Mouse (Mus musculus): ENCODE data around the gene Syce2. TPM values are rescaled to one million over a fixed set of nuclear protein-coding genes. Genes with fewer than 3 reads are reported as not detected.

Syce2 gene
- polyA plus RNA-seq, 1 experiment from 2014 or later, result 71.5 TPM

- peak overlapping the region; percentile 30 for H3K4me2 ChIP-seq (ENCODE audit: low read length)
- peak overlapping the region; percentile 40; the same call in 1 of the 2 replicates for H3K9ac ChIP-seq (ENCODE audit: low read length)
- peaks cover 51% of the 10 kb centered on the region for H3K36me3 ChIP-seq (ENCODE audit: control insufficient read depth, insufficient read depth, low read length)
- peaks cover 22% of the 10 kb centered on the region for H3K4me1 ChIP-seq (ENCODE audit: control insufficient read depth, insufficient read depth, low read length)
- H3K9me3 ChIP-seq (replicated peaks; ENCODE audit: control insufficient read depth, low read length), result no peaks in the 10 kb centered on the region
- WGBS, result 71% methylated on average over 19 of the region's 19 CpGs
- peak overlapping the region; percentile 95 for H3K27ac ChIP-seq (ENCODE audit: low read depth, low read length)
- ATAC-seq (peak; percentile 69), DNase-seq (ENCODE audit: low spot score) (peak; percentile 85)
- H3K4me3 ChIP-seq (ENCODE audit: low read depth, low read length), result no peak overlapping the region
- no peaks in the 10 kb centered on the region for H3K27me3 ChIP-seq (replicated peaks; ENCODE audit: control insufficient read depth, insufficient read depth, low read length)
Measured at GRCm38 (mm10) chr8:84834002-84834865, 37.7 kb upstream of the Syce2 start.

GRCm38 (mm10) chr8:84834866-84835855 lies 36.8 kb upstream of the Syce2 start:
- peak overlapping the region; percentile 30 for H3K4me2 ChIP-seq (ENCODE audit: low read length)
- WGBS, result 51% methylated on average over 10 of the region's 10 CpGs
- peak overlapping the region; percentile 40; the same call in 1 of the 2 replicates for H3K9ac ChIP-seq (ENCODE audit: low read length)
- no peak overlapping the region for H3K4me3 ChIP-seq (ENCODE audit: low read depth, low read length)
- DNase-seq (ENCODE audit: low spot score) (peak; percentile 84), ATAC-seq (peak; percentile 76)
- H3K4me1 ChIP-seq (ENCODE audit: control insufficient read depth, insufficient read depth, low read length), result peaks cover 26% of the 10 kb centered on the region
- no peaks in the 10 kb centered on the region for H3K9me3 ChIP-seq (replicated peaks; ENCODE audit: control insufficient read depth, low read length)
- no peaks in the 10 kb centered on the region for H3K27me3 ChIP-seq (replicated peaks; ENCODE audit: control insufficient read depth, insufficient read depth, low read length)
- H3K27ac ChIP-seq (ENCODE audit: low read depth, low read length), result peak overlapping the region; percentile 95
- H3K36me3 ChIP-seq (ENCODE audit: control insufficient read depth, insufficient read depth, low read length), result peaks cover 51% of the 10 kb centered on the region

GRCm38 (mm10) chr8:84837149-84837911 lies 34.6 kb upstream of the Syce2 start:
- no peak for ATAC-seq
- Histone ChIP-seq H3K27ac (ENCODE audit: low read depth, low read length) (no peak overlapping the region), H3K4me2 (ENCODE audit: low read length) (no peak overlapping the region), H3K9me3 (replicated peaks; ENCODE audit: control insufficient read depth, low read length) (no peaks in the 10 kb centered on the region), H3K9ac (ENCODE audit: low read length) (no peak overlapping the region), H3K36me3 (ENCODE audit: control insufficient read depth, insufficient read depth, low read length) (peaks cover 64% of the 10 kb centered on the region), H3K4me1 (ENCODE audit: control insufficient read depth, insufficient read depth, low read length) (peaks cover 26% of the 10 kb centered on the region), H3K27me3 (replicated peaks; ENCODE audit: control insufficient read depth, insufficient read depth, low read length) (no peaks in the 10 kb centered on the region), H3K4me3 (ENCODE audit: low read depth, low read length) (no peak overlapping the region)
- no peak for DNase-seq (ENCODE audit: low spot score)
- 81% methylated on average over 8 of the region's 8 CpGs for WGBS

GRCm38 (mm10) chr8:84837912-84838470 lies 33.9 kb upstream of the Syce2 start:
- Histone ChIP-seq H3K27ac (ENCODE audit: low read depth, low read length) (no peak overlapping the region), H3K27me3 (replicated peaks; ENCODE audit: control insufficient read depth, insufficient read depth, low read length) (no peaks in the 10 kb centered on the region), H3K4me1 (ENCODE audit: control insufficient read depth, insufficient read depth, low read length) (peaks cover 24% of the 10 kb centered on the region), H3K4me2 (ENCODE audit: low read length) (no peak overlapping the region), H3K36me3 (ENCODE audit: control insufficient read depth, insufficient read depth, low read length) (peaks cover 71% of the 10 kb centered on the region), H3K4me3 (ENCODE audit: low read depth, low read length) (no peak overlapping the region), H3K9me3 (replicated peaks; ENCODE audit: control insufficient read depth, low read length) (no peaks in the 10 kb centered on the region), H3K9ac (ENCODE audit: low read length) (no peak overlapping the region)
- DNase-seq (ENCODE audit: low spot score) (no peak), ATAC-seq (no peak)
- WGBS, result 87% methylated on average over 15 of the region's 15 CpGs

GRCm38 (mm10) chr8:84838513-84838912 lies 33.4 kb upstream of the Syce2 start:
- Histone ChIP-seq H3K4me3 (ENCODE audit: low read depth, low read length) (no peak overlapping the region), H3K9me3 (replicated peaks; ENCODE audit: control insufficient read depth, low read length) (no peaks in the 10 kb centered on the region), H3K36me3 (ENCODE audit: control insufficient read depth, insufficient read depth, low read length) (peaks cover 76% of the 10 kb centered on the region), H3K4me2 (ENCODE audit: low read length) (no peak overlapping the region), H3K4me1 (ENCODE audit: control insufficient read depth, insufficient read depth, low read length) (peaks cover 20% of the 10 kb centered on the region), H3K9ac (ENCODE audit: low read length) (no peak overlapping the region), H3K27ac (ENCODE audit: low read depth, low read length) (no peak overlapping the region), H3K27me3 (replicated peaks; ENCODE audit: control insufficient read depth, insufficient read depth, low read length) (no peaks in the 10 kb centered on the region)
- WGBS, result 87% methylated on average over 5 of the region's 5 CpGs
- DNase-seq (ENCODE audit: low spot score), result no peak
- no peak for ATAC-seq

- Histone ChIP-seq H3K4me1 (ENCODE audit: control insufficient read depth, insufficient read depth, low read length) (peaks cover 22% of the 10 kb centered on the region), H3K9me3 (replicated peaks; ENCODE audit: control insufficient read depth, low read length) (no peaks in the 10 kb centered on the region), H3K36me3 (ENCODE audit: control insufficient read depth, insufficient read depth, low read length) (peaks cover 78% of the 10 kb centered on the region), H3K9ac (ENCODE audit: low read length) (no peak overlapping the region; the same call in 1 of the 2 replicates), H3K27me3 (replicated peaks; ENCODE audit: control insufficient read depth, insufficient read depth, low read length) (no peaks in the 10 kb centered on the region), H3K4me3 (ENCODE audit: low read depth, low read length) (peak overlapping the region; percentile 92), H3K4me2 (ENCODE audit: low read length) (peak overlapping the region; percentile 68), H3K27ac (ENCODE audit: low read depth, low read length) (no peak overlapping the region)
- DNase-seq (ENCODE audit: low spot score), result no peak
- WGBS, result 94% methylated on average over 2 of the region's 2 CpGs
- no peak for ATAC-seq
Measured at GRCm38 (mm10) chr8:84839411-84839810, 32.5 kb upstream of the Syce2 start.

GRCm38 (mm10) chr8:84839875-84840247 lies 32.0 kb upstream of the Syce2 start:
- Histone ChIP-seq H3K27me3 (replicated peaks; ENCODE audit: control insufficient read depth, insufficient read depth, low read length) (no peaks in the 10 kb centered on the region), H3K4me1 (ENCODE audit: control insufficient read depth, insufficient read depth, low read length) (peaks cover 23% of the 10 kb centered on the region), H3K4me2 (ENCODE audit: low read length) (peak overlapping the region; percentile 68), H3K9me3 (replicated peaks; ENCODE audit: control insufficient read depth, low read length) (no peaks in the 10 kb centered on the region), H3K4me3 (ENCODE audit: low read depth, low read length) (peak overlapping the region; percentile 92), H3K9ac (ENCODE audit: low read length) (peak overlapping the region; percentile 92), H3K36me3 (ENCODE audit: control insufficient read depth, insufficient read depth, low read length) (peaks cover 78% of the 10 kb centered on the region), H3K27ac (ENCODE audit: low read depth, low read length) (peak overlapping the region; percentile 79)
- DNase-seq (ENCODE audit: low spot score) (no peak), ATAC-seq (no peak)
- 4% methylated on average over 7 of the region's 7 CpGs for WGBS

All from forebrain, embryonic 14.5 days (tissue).